ENCODE assay signal across 29 mouse cellular contexts in the genomic region with DNA sequence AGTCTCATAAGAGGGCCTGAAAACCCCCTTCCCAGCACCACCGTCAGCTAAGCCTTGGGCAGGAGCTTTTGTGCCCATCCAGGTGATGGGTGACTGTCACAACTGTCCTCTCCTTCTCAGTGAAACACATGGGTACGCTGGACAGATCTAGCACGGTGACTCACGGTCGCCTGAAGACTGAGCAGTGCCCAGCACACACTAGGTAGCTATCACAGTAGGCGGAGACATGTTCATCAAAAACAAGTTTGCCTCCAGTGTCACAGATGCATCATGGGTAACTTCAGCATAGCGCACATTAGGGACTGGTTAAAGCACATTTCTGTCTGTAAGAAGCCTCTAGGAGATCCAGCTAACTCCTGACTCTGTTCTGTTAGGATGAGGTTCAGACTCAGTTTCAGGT. TPM values are rescaled to one million over a fixed set of nuclear protein-coding genes. Genes with fewer than 3 reads are reported as not detected.
DNase-seq lines count a peak whose midpoint lies in the region; ATAC-seq and TF ChIP-seq lines count a peak whose summit lies in the region.
"Had no signal": no experiment of that assay in that cellular context is flagged by ENCODE, and none has a peak within 500 bp of the region (broad histone marks: within the 10 kb centered on the region; RNA-seq: fewer than 3 reads in every experiment).

No protein-coding gene starts in this region.

- peak overlapping the region; percentile 76; the same call in 1 of the 2 replicates for H3K27ac ChIP-seq in heart, embryonic 12.5 days (ENCODE audit: poor library complexity, severe bottlenecking)
- peak overlapping the region; percentile 87 for H3K27ac ChIP-seq in liver, embryonic 11.5 days (ENCODE audit: low read depth, low read length)
- peak overlapping the region; percentile 91 for H3K27ac ChIP-seq in liver, embryonic 14.5 days
- H3K27ac ChIP-seq: embryonic facial prominence, embryonic 10.5 days; embryonic facial prominence, embryonic 15.5 days; forebrain, embryonic 13.5 days; hindbrain, embryonic 15.5 days; kidney, embryonic 15.5 days; midbrain, embryonic 10.5 days; neural tube, embryonic 13.5 days had no signal

- no peak for TF ChIP-seq POLR2A in myocyte (IDR thresholded peaks at IDR 0.05; ENCODE audit: insufficient read length, low read depth)

- TF ChIP-seq CTCF in liver, embryonic 14.5 days (IDR thresholded peaks at IDR 0.05; ENCODE audit: low read depth) = no peak

- no peak for ATAC-seq in heart, embryonic 12.5 days (ENCODE audit: insufficient number of reproducible peaks, low FRiP score)
- ATAC-seq in liver, embryonic 11.5 days (replicated peaks; ENCODE audit: low FRiP score) = no peak
- no peak for ATAC-seq in liver, embryonic 14.5 days (ENCODE audit: insufficient read depth)

- no peak overlapping the region for H3K4me3 ChIP-seq in heart, embryonic 12.5 days
- H3K4me3 ChIP-seq in liver, embryonic 11.5 days (ENCODE audit: low read depth, low read length) = no peak overlapping the region
- no peak overlapping the region for H3K4me3 ChIP-seq in liver, embryonic 14.5 days (ENCODE audit: insufficient read depth in 1 of 2, low read depth in 2 of 2, low read length in 2 of 2)
- no peak overlapping the region for H3K4me3 ChIP-seq in myocyte
- H3K4me3 ChIP-seq: embryonic facial prominence, embryonic 10.5 days; embryonic facial prominence, embryonic 15.5 days; forebrain, embryonic 13.5 days; hindbrain, embryonic 15.5 days; kidney, embryonic 15.5 days; midbrain, embryonic 10.5 days; neural tube, embryonic 13.5 days had no signal

- no peaks in the 10 kb centered on the region for H3K36me3 ChIP-seq in heart, embryonic 12.5 days
- H3K36me3 ChIP-seq in liver, embryonic 11.5 days (ENCODE audit: control insufficient read depth, insufficient read depth, low read length) = no peaks in the 10 kb centered on the region
- no peaks in the 10 kb centered on the region for H3K36me3 ChIP-seq in liver, embryonic 14.5 days (replicated peaks; ENCODE audit: control insufficient read depth, insufficient read depth, low read depth)
- no peaks in the 10 kb centered on the region for H3K36me3 ChIP-seq in myocyte (ENCODE audit: control insufficient read depth, insufficient read depth)
- H3K36me3 ChIP-seq: embryonic facial prominence, embryonic 10.5 days; embryonic facial prominence, embryonic 15.5 days; hindbrain, embryonic 15.5 days; kidney, embryonic 15.5 days; midbrain, embryonic 10.5 days; neural tube, embryonic 13.5 days had no signal

- H3K9me3 ChIP-seq in heart, embryonic 12.5 days (replicated peaks) = no peaks in the 10 kb centered on the region
- H3K9me3 ChIP-seq in liver, embryonic 11.5 days (ENCODE audit: control insufficient read depth, low read length) = no peaks in the 10 kb centered on the region
- H3K9me3 ChIP-seq in liver, embryonic 14.5 days (ENCODE audit: control insufficient read depth, low read length) = no peaks in the 10 kb centered on the region
- H3K9me3 ChIP-seq: embryonic facial prominence, embryonic 10.5 days; embryonic facial prominence, embryonic 15.5 days; hindbrain, embryonic 15.5 days; kidney, embryonic 15.5 days; midbrain, embryonic 10.5 days; neural tube, embryonic 13.5 days had no signal

- no peak overlapping the region for H3K9ac ChIP-seq in heart, embryonic 12.5 days
- no peak overlapping the region for H3K9ac ChIP-seq in liver, embryonic 11.5 days (ENCODE audit: low read depth, low read length)
- no peak overlapping the region; the same call in none of the 2 replicates for H3K9ac ChIP-seq in liver, embryonic 14.5 days (replicated peaks)
- H3K9ac ChIP-seq: embryonic facial prominence, embryonic 15.5 days; forebrain, embryonic 13.5 days; hindbrain, embryonic 15.5 days; kidney, embryonic 15.5 days; lung, embryonic 14.5 days; neural tube, embryonic 13.5 days had no signal

- H3K27me3 ChIP-seq in heart, embryonic 12.5 days (replicated peaks) = no peaks in the 10 kb centered on the region
- no peaks in the 10 kb centered on the region for H3K27me3 ChIP-seq in liver, embryonic 11.5 days (replicated peaks; ENCODE audit: control insufficient read depth, insufficient read depth, low read length)
- H3K27me3 ChIP-seq in liver, embryonic 14.5 days (ENCODE audit: control insufficient read depth, insufficient read depth, low read length) = no peaks in the 10 kb centered on the region
- H3K27me3 ChIP-seq in myocyte (ENCODE audit: control insufficient read depth, insufficient read depth, insufficient read length) = peaks cover 9% of the 10 kb centered on the region
- H3K27me3 ChIP-seq: embryonic facial prominence, embryonic 15.5 days; hindbrain, embryonic 15.5 days; kidney, embryonic 15.5 days had no signal

- H3ac ChIP-seq in myocyte (ENCODE audit: control insufficient read depth, insufficient read length) = no peak overlapping the region

- H3K4me1 ChIP-seq in heart, embryonic 12.5 days (replicated peaks) = peaks cover 64% of the 10 kb centered on the region
- peaks cover 15% of the 10 kb centered on the region for H3K4me1 ChIP-seq in liver, embryonic 11.5 days (replicated peaks; ENCODE audit: control insufficient read depth, insufficient read depth, low read length)
- peaks cover 30 to 32% of the 10 kb centered on the region in 2 experiments for H3K4me1 ChIP-seq in liver, embryonic 14.5 days (replicated peaks; ENCODE audit: control insufficient read depth in 2 of 2, insufficient read depth in 2 of 2, low read length in 1 of 2)

- no peaks in the 10 kb centered on the region for H3K79me2 ChIP-seq in myocyte (ENCODE audit: control insufficient read depth, insufficient read depth)

- no peak for TF ChIP-seq EP300 in liver, embryonic 14.5 days (IDR thresholded peaks at IDR 0.05; ENCODE audit: low read depth)

- DNase-seq in heart, postnatal 14 days = no peak
- no peak for DNase-seq in liver, embryonic 11.5 days (ENCODE audit: low spot score)
- no peak for DNase-seq in liver
- DNase-seq in liver, embryonic 14.5 days (ENCODE audit: low read depth in 3 of 3, low spot score in 3 of 3) = no peak
- DNase-seq in ovary, postnatal 10 days (ENCODE audit: low spot score) = no peak
- no peak for DNase-seq in cerebellum, postnatal 10 days
- DNase-seq: adrenal gland, postnatal 36 days; cerebellum, adult 18-20 months; cerebellum, postnatal 25 days; gastrocnemius, postnatal 25 days; heart, adult 18-20 months; kidney, adult 18-20 months; kidney, postnatal 25 days; layer of hippocampus, postnatal 36 days; left cerebral cortex, postnatal 4 days; lung, embryonic 14.5 days; lung, postnatal 14 days; right cerebral cortex, postnatal 14 days; thymus, adult 18-20 months; thymus, postnatal 25 days had no signal

- intact Hi-C loops in heart, postnatal 14 days (cut with DNase I) = loop anchor here (5.0 kb wide), 1 partner anchor 56 kb away; no protein-coding TSS in a partner anchor

- WGBS in heart, embryonic 12.5 days = 87% methylated on average over 7 of the region's 7 CpGs
- WGBS in liver, embryonic 11.5 days = 93% methylated on average over 7 of the region's 7 CpGs
- 83% methylated on average over 7 of the region's 7 CpGs for WGBS in liver, embryonic 14.5 days (ENCODE audit: insufficient replicate concordance)

- H3K4me2 ChIP-seq in heart, embryonic 12.5 days = no peak overlapping the region
- no peak overlapping the region for H3K4me2 ChIP-seq in liver, embryonic 11.5 days
- H3K4me2 ChIP-seq in liver, embryonic 14.5 days (ENCODE audit: low read depth) = peak overlapping the region; percentile 57
- no peak overlapping the region for H3K4me2 ChIP-seq in myocyte (ENCODE audit: low read depth)
- H3K4me2 ChIP-seq: embryonic facial prominence, embryonic 15.5 days; forebrain, embryonic 13.5 days; hindbrain, embryonic 15.5 days; kidney, embryonic 15.5 days; lung, embryonic 14.5 days; neural tube, embryonic 13.5 days had no signal

TF ChIP-seq in myocyte, 11 proteins besides CTCF, POLR2A, EP300 and RAD21:
- TF ChIP-seq REST (IDR thresholded peaks at IDR 0.05; ENCODE audit: insufficient read depth, insufficient read length) (peak; percentile 16), MYOD1 (IDR thresholded peaks at IDR 0.05; ENCODE audit: control insufficient read depth in 1 of 3, insufficient read length in 2 of 3, low read depth in 2 of 3) (no peak)
TF ChIP-seq in myocyte: peak in this region for 1.

RNA-seq across cellular contexts. Expression of gene Clmn, which starts 41.2 kb away (rescaled TPM):
- 0.56 and 1.3 TPM in 2 replicates for polyA plus RNA-seq in heart, embryonic 12.5 days (2016; fragmentation: Nextera tagmentation; extraction: Ambion mirVana)
- total RNA-seq in heart, postnatal 14 days (2021) = 1 to 10 TPM; 2.7 to 3.5 TPM
- polyA plus RNA-seq in liver, embryonic 11.5 days (2014; fragmentation: Nextera tagmentation; extraction: Ambion mirVana) = 1.5 and 2.1 TPM in 2 replicates
- 0.27 and 0.33 TPM in 2 replicates for polyA plus RNA-seq in liver, embryonic 14.5 days (2012; rRNA removed)
- 0.32 and 0.39 TPM in 2 replicates for polyA plus RNA-seq in liver, embryonic 14.5 days (2014; fragmentation: Nextera tagmentation; extraction: Ambion mirVana)
- 0.07 TPM for polyA plus RNA-seq in myocyte (2012; fragmentation: generic; extraction: Trizol)
